Mouse (Mus musculus) liver, adult 2 months (tissue): ENCODE data around the gene Gm4952. TPM values are rescaled to one million over a fixed set of nuclear protein-coding genes. Genes with fewer than 3 reads are reported as not detected.
"Not testable (repeated sequence)": the region's sequence is repeated elsewhere in the genome, so short reads cannot be mapped to it uniquely, and the experiment has no call there.

Experiments
- DNase-seq: peaks from one replicate; pipeline ENCODE4 v3.0.0-alpha.2; 2011; ENCODE audit warnings: low read depth, low spot score; ENCODE audit errors: extremely low read depth
- H3K27ac ChIP-seq: fragments of 200-500 bp; replicated peaks from 2 replicates; pipeline ENCODE4 v1.5.1; 2012; ENCODE audit warnings: low read depth, mild to moderate bottlenecking, control low read depth, inconsistent platforms, low read length; ENCODE audit not compliant: insufficient read depth
- H3K27me3 ChIP-seq: fragments of 200-500 bp; 2 replicates; pipeline ENCODE4 v1.6.1; 2012; ENCODE audit warnings: mild to moderate bottlenecking, moderate library complexity, low read length, inconsistent platforms; ENCODE audit not compliant: control insufficient read depth, insufficient read depth
- H3K36me3 ChIP-seq: fragments of 200-500 bp; 2 replicates; pipeline ENCODE4 v1.6.1; 2012; ENCODE audit warnings: low read length, inconsistent platforms; ENCODE audit not compliant: control insufficient read depth, insufficient read depth
- H3K4me1 ChIP-seq: fragments of 200-500 bp; 2 replicates; pipeline ENCODE4 v1.6.1; 2011; ENCODE audit warnings: low read length; ENCODE audit not compliant: control insufficient read depth, insufficient read depth
- H3K4me3 ChIP-seq: fragments of 200-500 bp; 2 replicates; pipeline ENCODE4 v1.5.1; 2011; ENCODE audit warnings: low read depth, mild to moderate bottlenecking, control low read depth, low read length, moderate library complexity; ENCODE audit not compliant: insufficient read depth
- H3K79me2 ChIP-seq: fragments of 200-500 bp; 2 replicates; pipeline ENCODE4 v1.6.1; 2012; ENCODE audit warnings: inconsistent platforms, mild to moderate bottlenecking, low read length, moderate library complexity; ENCODE audit not compliant: control insufficient read depth, insufficient read depth
- H3K9ac ChIP-seq: fragments of 200-500 bp; 2 replicates; pipeline ENCODE4 v1.6.1; 2012; ENCODE audit warnings: low read depth, mild to moderate bottlenecking, control low read depth, inconsistent platforms, low read length
- CTCF ChIP-seq: fragments of 200-500 bp; IDR thresholded peaks from 2 replicates; pipeline ENCODE4 v1.5.1; 2011; ENCODE audit warnings: low read depth, low read length, control low read depth
- POLR2A ChIP-seq: fragments of 200-500 bp; IDR thresholded peaks from 2 replicates; pipeline ENCODE4 v1.6.1; 2011; ENCODE audit warnings: low read length, control low read depth; ENCODE audit not compliant: insufficient read depth; ENCODE audit errors: extremely low read depth
- WGBS: fragments of 180-500 bp; shearing (Covaris S2); methylation state at CpG from one replicate; pipeline ENCODE4 v1.1.7; 2018; 5-methylcytosine and 5-hydroxymethylcytosine counted together
- polyA plus RNA-seq: library from polyadenylated mRNA; depleted of rRNA; stranded (reverse); fragments of >200 nt; gene quantifications from 2 replicates; pipeline ENCODE4 v1.2.3, GENCODE M21; 2012
- total RNA-seq: library from RNA; depleted of rRNA; stranded (reverse); fragments of >200 nt; gene quantifications from 2 replicates; pipeline ENCODE4 v1.2.3, GENCODE M21; 2014

The Gm4952 gene
- total and polyA plus RNA-seq, 2 experiments: 41.7 to 132 TPM

- peaks cover 8% of the 10 kb centered on the region; the same call in 1 of the 2 replicates for H3K4me1 ChIP-seq
- peak overlapping the region; percentile 27; the same call in 1 of the 2 replicates for H3K4me3 ChIP-seq
- 0 out of 2 replicates have a peak, but pooled peaks cover 3% of the 10 kb centered on the region for H3K27me3 ChIP-seq
- WGBS: 17% methylated on average over 1 of the region's 1 CpGs
- TF ChIP-seq POLR2A (no peak), CTCF (no peak)
- peak; percentile 99 for DNase-seq
- peaks cover 39% of the 10 kb centered on the region for H3K36me3 ChIP-seq
- peak overlapping the region; percentile 70 for H3K9ac ChIP-seq
- peaks cover 22% of the 10 kb centered on the region for H3K79me2 ChIP-seq
- peak overlapping the region; percentile 97 for H3K27ac ChIP-seq
Observed at GRCm38 (mm10) chr19:12638049-12638448, 38.3 kb downstream of the Gm4952 start.

- H3K27ac ChIP-seq: no peak overlapping the region
- H3K36me3 ChIP-seq: peaks cover 68% of the 10 kb centered on the region
- H3K4me3 ChIP-seq: no peak overlapping the region
- no peaks in the 10 kb centered on the region for H3K27me3 ChIP-seq
- peaks cover 1% of the 10 kb centered on the region; the same call in 1 of the 2 replicates for H3K4me1 ChIP-seq
- TF ChIP-seq CTCF: no peak
- no peak for TF ChIP-seq POLR2A
- no peaks in the 10 kb centered on the region for H3K79me2 ChIP-seq
- no peak overlapping the region for H3K9ac ChIP-seq
- no peak for DNase-seq
Observed at GRCm38 (mm10) chr19:12649511-12649910, 49.7 kb downstream of the Gm4952 start.

GRCm38 (mm10) chr19:12666156-12666555 is 66.4 kb downstream of the Gm4952 start:
- TF ChIP-seq CTCF: no peak
- TF ChIP-seq POLR2A: no peak
- Histone ChIP-seq H3K9ac (no peak overlapping the region), H3K79me2 (no peaks in the 10 kb centered on the region), H3K4me1 (peaks cover 7% of the 10 kb centered on the region; the same call in 1 of the 2 replicates), H3K4me3 (no peak overlapping the region), H3K27ac (no peak overlapping the region), H3K36me3 (no peaks in the 10 kb centered on the region), H3K27me3 (no peaks in the 10 kb centered on the region)
- WGBS: 79% methylated on average over 1 of the region's 1 CpGs
- DNase-seq: no peak

GRCm38 (mm10) chr19:12668601-12669000 is 68.8 kb downstream of the Gm4952 start:
- H3K9ac ChIP-seq, H3K79me2 ChIP-seq, H3K4me3 ChIP-seq, H3K27me3 ChIP-seq, H3K27ac ChIP-seq, DNase-seq, H3K36me3 ChIP-seq: not testable (repeated sequence)
- peaks cover 11% of the 10 kb centered on the region; the same call in 1 of the 2 replicates for H3K4me1 ChIP-seq
- WGBS: 92% methylated on average over 3 of the region's 3 CpGs

- H3K4me1 ChIP-seq: peaks cover 11% of the 10 kb centered on the region; the same call in 1 of the 2 replicates
- TF ChIP-seq POLR2A: no peak
- TF ChIP-seq CTCF: no peak
- no peak within 1 kb of the TSS for H3K9ac ChIP-seq
- no peaks in the 10 kb centered on the region for H3K36me3 ChIP-seq
- H3K79me2 ChIP-seq: no peaks in the 10 kb centered on the region
- DNase-seq: no peak
- H3K4me3 ChIP-seq: no peak within 1 kb of the TSS
- H3K27me3 ChIP-seq: no peaks in the 10 kb centered on the region
- H3K27ac ChIP-seq: peak within 1 kb of the TSS; percentile 84
Observed at GRCm38 (mm10) chr19:12670139-12670538, 70.4 kb downstream of the Gm4952 start, which contains the start of gene Olfr1442. Gene Olfr1442 (plus strand): TSS chr19:12670439.

- TF ChIP-seq POLR2A (no peak), CTCF (no peak)
- Histone ChIP-seq H3K4me3 (no peak overlapping the region), H3K4me1 (peaks cover 11% of the 10 kb centered on the region; the same call in 1 of the 2 replicates), H3K27me3 (no peaks in the 10 kb centered on the region), H3K79me2 (no peaks in the 10 kb centered on the region), H3K36me3 (no peaks in the 10 kb centered on the region), H3K9ac (no peak overlapping the region), H3K27ac (peak overlapping the region; percentile 84)
- DNase-seq: peak; percentile 97
- 31% methylated on average over 4 of the region's 4 CpGs for WGBS
Observed at GRCm38 (mm10) chr19:12671051-12671450, 71.3 kb downstream of the Gm4952 start.
